Mouse (Mus musculus) kidney, embryonic 14.5 days (tissue): ENCODE measurements around the gene Mrps6. TPM values are rescaled to one million over a fixed set of nuclear protein-coding genes. Genes with fewer than 3 reads are reported as not detected.
A peak's percentile ranks its signal among the peaks of the same experiment; 100 is the strongest.
"Not testable (repeated sequence)": the region's sequence is repeated elsewhere in the genome, so short reads cannot be mapped to it uniquely, and the experiment has no call there.

Experiments used
- ATAC-seq: fragments of 200-750 bp; cut with Nextera tagmentation; 2 replicates; pipeline ENCODE4 v1.8.0; 2017; ENCODE audit warnings: moderate number of reproducible peaks, mild to moderate bottlenecking, moderate TSS enrichment, moderate library complexity; ENCODE audit not compliant: low FRiP score, low TSS enrichment
- H3K27ac ChIP-seq: fragments of 300-500 bp; sonication (generic); 2 replicates; pipeline ENCODE4 v1.5.1; 2014; ENCODE audit warnings: low read depth, mild to moderate bottlenecking, low read length, moderate library complexity, mixed read lengths
- H3K27me3 ChIP-seq: fragments of 300-500 bp; sonication (generic); 2 replicates; pipeline ENCODE4 v1.6.1; 2014; ENCODE audit warnings: mild to moderate bottlenecking, low read length; ENCODE audit not compliant: control insufficient read depth, insufficient read depth
- H3K36me3 ChIP-seq: fragments of 300-500 bp; sonication (generic); 2 replicates; pipeline ENCODE4 v1.6.1; 2014; ENCODE audit warnings: low read length, mixed read lengths; ENCODE audit not compliant: control insufficient read depth, insufficient read depth
- H3K4me1 ChIP-seq: fragments of 300-500 bp; sonication (generic); 2 replicates; pipeline ENCODE4 v1.6.1; 2014; ENCODE audit warnings: low read length, mixed read lengths; ENCODE audit not compliant: control insufficient read depth, insufficient read depth
- H3K4me2 ChIP-seq: fragments of 300-500 bp; sonication (generic); replicated peaks from 2 replicates; pipeline ENCODE4 v1.6.1; 2014; ENCODE audit warnings: low read depth, mild to moderate bottlenecking, low read length
- H3K4me3 ChIP-seq: fragments of 300-500 bp; sonication (generic); 2 replicates; pipeline ENCODE4 v1.5.1; 2014; ENCODE audit warnings: mild to moderate bottlenecking, low read length
- H3K9ac ChIP-seq: fragments of 300-500 bp; sonication (generic); 2 replicates; pipeline ENCODE4 v1.6.1; 2014; ENCODE audit warnings: low read depth, mild to moderate bottlenecking, low read length, moderate library complexity
- H3K9me3 ChIP-seq: fragments of 300-500 bp; sonication (generic); 2 replicates; pipeline ENCODE4 v1.6.1; 2016; ENCODE audit warnings: low read length; ENCODE audit not compliant: control insufficient read depth
- WGBS: fragments of 180-500 bp; shearing (Covaris S2); extraction: QIAGEN DNeasy Blood & Tissue Kit; methylation state at CpG from one replicate; pipeline ENCODE4 v1.1.7; 2014; 5-methylcytosine and 5-hydroxymethylcytosine counted together
- polyA plus RNA-seq: library from polyadenylated mRNA; unstranded; fragments of >200 nt; fragmentation: Nextera tagmentation; extraction: Ambion mirVana; gene quantifications from 2 replicates; pipeline ENCODE4 v1.2.1, GENCODE M21; 2014

The Mrps6 gene
- polyA plus RNA-seq, 1 experiment from 2014 or later, result 168 TPM

DNA sequence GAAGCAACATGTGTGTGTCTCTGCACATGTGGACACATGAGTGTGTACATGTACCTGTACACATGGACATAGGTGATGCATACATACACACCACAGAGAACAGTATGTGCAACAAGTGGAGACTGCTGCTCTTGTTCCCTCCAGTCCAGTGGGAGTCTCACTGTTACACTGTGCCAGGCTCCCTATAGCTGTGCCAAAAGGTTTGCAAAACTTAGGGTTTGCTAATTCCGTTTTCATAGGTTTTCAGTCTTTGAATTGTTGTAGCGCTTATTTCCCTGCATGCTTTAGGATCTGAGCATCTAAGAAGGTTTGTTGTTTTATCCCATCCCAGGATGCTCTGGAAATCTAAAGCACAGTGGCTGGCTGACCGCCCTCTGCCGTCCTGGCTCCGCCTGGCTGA, 33.8 kb downstream of the Mrps6 start:
- no peak overlapping the region for H3K9ac ChIP-seq
- no peaks in the 10 kb centered on the region for H3K27me3 ChIP-seq
- ATAC-seq, result no peak
- no peak overlapping the region for H3K4me2 ChIP-seq
- H3K36me3 ChIP-seq, result no peaks in the 10 kb centered on the region
- H3K4me3 ChIP-seq, result no peak overlapping the region
- no peaks in the 10 kb centered on the region for H3K9me3 ChIP-seq
- H3K27ac ChIP-seq, result no peak overlapping the region
- 65% methylated on average over 5 of the region's 5 CpGs for WGBS
- no peaks in the 10 kb centered on the region for H3K4me1 ChIP-seq

DNA sequence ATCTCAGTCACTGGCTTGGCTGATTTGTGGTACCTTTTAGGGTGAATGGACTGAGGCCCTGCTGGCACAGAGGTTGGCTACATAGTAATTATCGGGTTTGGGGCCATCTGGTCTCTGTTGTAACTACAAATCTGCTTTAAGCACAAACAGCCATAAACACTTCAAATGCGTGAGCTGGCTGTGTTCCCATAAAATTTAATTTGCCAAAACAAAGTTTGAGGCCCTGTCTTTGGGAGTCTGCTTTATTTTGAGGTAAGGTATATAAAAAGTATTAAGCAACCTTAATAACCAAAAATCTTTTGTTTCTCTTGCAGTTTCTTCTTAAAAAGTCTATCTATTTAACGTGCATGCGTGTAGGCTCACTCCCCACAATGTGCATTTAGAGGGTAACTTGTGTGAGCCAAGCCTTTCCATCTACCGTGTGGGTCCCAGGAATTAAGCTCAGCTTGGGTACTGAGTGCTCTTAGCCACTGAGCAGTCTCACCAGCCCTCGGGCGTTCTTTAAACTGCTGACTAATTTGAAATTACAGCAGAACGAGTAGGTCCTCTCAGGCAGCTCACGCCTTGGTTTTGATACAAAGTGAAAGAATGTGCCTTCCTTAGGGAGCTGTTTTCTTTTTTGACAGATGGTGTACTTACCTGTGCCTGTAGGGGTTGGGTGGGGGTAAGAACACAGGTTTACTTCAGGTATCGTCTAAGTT, 40.4 kb downstream of the Mrps6 start:
- Histone ChIP-seq H3K4me1 (no peaks in the 10 kb centered on the region), H3K4me2 (no peak overlapping the region), H3K9ac (no peak overlapping the region), H3K4me3 (no peak overlapping the region), H3K27me3 (no peaks in the 10 kb centered on the region), H3K36me3 (peaks cover 12% of the 10 kb centered on the region; the same call in 1 of the 2 replicates), H3K9me3 (no peaks in the 10 kb centered on the region), H3K27ac (no peak overlapping the region)
- WGBS, result 52% methylated on average over 10 of the region's 10 CpGs
- no peak for ATAC-seq

DNA sequence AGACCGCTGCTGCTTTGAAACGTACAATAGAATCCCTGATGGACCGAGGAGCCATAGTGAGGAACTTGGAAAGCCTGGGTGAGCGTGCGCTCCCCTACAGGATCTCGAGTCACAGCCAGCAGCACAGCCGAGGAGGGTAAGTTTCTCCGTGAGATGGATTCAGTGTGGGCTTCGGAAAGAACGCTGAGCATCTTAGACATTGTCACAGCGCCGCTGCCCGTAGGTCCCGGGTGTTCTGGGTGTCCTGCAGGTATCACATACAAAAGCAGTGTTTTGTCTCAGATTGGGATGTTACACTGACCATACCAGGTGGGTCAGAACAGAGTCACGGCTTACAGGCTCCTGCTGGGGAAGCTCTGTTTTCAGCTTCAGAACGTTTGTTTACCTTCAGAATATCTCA, 41.5 kb downstream of the Mrps6 start:
- ATAC-seq, result no peak
- Histone ChIP-seq H3K36me3 (peaks cover 12% of the 10 kb centered on the region; the same call in 1 of the 2 replicates), H3K4me1 (no peaks in the 10 kb centered on the region), H3K27ac (no peak overlapping the region), H3K4me2 (no peak overlapping the region), H3K9me3 (no peaks in the 10 kb centered on the region), H3K4me3 (no peak overlapping the region), H3K27me3 (no peaks in the 10 kb centered on the region), H3K9ac (no peak overlapping the region)
- WGBS, result 83% methylated on average over 16 of the region's 16 CpGs

DNA sequence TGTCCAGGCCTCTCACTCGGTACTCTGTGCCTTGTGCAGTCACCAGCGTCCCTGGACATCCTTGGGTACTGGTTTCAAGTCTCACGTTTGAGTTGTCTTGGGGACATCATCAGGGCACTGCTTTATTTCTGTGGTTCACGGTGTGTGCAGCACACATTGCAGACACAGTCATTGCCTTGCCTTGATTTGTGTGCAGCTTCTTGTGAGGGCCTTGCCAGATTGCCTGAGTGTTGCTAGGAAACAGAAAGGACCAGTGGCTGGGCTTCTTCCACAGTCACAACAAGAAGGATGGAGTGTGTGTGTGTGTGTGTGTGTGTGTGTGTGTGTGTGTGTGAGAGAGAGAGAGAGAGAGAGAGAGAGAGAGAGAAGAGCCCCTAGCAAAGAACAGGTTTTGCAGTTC, 42.0 kb downstream of the Mrps6 start:
- no peak overlapping the region for H3K9ac ChIP-seq
- no peak for ATAC-seq
- H3K9me3 ChIP-seq, result no peaks in the 10 kb centered on the region
- no peaks in the 10 kb centered on the region for H3K27me3 ChIP-seq
- H3K4me2 ChIP-seq, result no peak overlapping the region
- no peaks in the 10 kb centered on the region for H3K4me1 ChIP-seq
- no peak overlapping the region for H3K27ac ChIP-seq
- WGBS, result 69% methylated on average over 4 of the region's 4 CpGs
- H3K4me3 ChIP-seq, result no peak overlapping the region
- peaks cover 12% of the 10 kb centered on the region; the same call in 1 of the 2 replicates for H3K36me3 ChIP-seq

DNA sequence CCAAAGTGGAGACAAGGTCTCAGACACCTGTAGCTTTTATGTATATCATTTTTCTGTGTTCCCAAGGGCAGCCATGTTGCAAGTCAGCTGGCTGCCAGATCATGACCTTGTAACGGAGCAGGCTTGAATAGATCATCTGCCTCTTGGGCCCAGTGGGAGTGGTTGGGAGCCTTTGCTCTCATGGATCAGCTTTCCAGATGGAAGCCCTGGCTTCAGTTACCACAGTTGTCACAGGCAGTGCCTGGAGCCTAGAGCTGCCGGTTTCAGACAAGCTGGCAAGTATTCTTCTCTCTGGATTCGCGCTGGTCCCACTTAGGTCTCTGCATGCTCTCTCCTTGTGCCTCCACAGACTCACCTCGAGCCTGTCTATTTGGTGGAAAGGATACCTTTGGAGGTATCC, 44.0 kb downstream of the Mrps6 start:
- Histone ChIP-seq H3K4me1 (no peaks in the 10 kb centered on the region), H3K36me3 (peaks cover 12% of the 10 kb centered on the region; the same call in 1 of the 2 replicates), H3K9me3 (no peaks in the 10 kb centered on the region), H3K27ac (no peak overlapping the region), H3K4me3 (no peak overlapping the region), H3K27me3 (no peaks in the 10 kb centered on the region), H3K9ac (no peak overlapping the region), H3K4me2 (no peak overlapping the region)
- no peak for ATAC-seq
- WGBS, result 65% methylated on average over 5 of the region's 5 CpGs

DNA sequence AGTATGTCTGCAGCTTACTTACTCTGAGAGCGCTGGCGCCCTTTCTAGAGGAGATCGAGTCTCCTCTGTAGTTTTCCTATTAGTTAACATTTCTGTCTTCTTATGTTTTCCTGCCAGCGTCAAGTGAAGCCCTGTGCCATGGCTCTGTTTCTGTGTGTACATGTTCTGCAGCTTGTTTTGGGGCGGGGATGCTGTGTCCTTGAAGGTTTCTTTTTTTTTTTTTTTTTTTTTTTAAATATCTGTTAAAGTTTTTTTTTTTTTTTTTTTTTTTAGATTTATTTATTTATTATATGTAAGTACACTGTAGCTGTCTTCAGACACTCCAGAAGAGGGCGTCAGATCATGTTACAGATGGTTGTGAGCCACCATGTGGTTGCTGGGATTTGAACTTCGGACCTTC, 44.9 kb downstream of the Mrps6 start:
- H3K4me3 ChIP-seq, H3K9me3 ChIP-seq, H3K4me1 ChIP-seq, H3K27me3 ChIP-seq, H3K9ac ChIP-seq, H3K27ac ChIP-seq, H3K4me2 ChIP-seq, ATAC-seq: not testable (repeated sequence)
- H3K36me3 ChIP-seq, result peaks cover 12% of the 10 kb centered on the region; the same call in 1 of the 2 replicates
- 96% methylated on average over 6 of the region's 7 CpGs for WGBS

DNA sequence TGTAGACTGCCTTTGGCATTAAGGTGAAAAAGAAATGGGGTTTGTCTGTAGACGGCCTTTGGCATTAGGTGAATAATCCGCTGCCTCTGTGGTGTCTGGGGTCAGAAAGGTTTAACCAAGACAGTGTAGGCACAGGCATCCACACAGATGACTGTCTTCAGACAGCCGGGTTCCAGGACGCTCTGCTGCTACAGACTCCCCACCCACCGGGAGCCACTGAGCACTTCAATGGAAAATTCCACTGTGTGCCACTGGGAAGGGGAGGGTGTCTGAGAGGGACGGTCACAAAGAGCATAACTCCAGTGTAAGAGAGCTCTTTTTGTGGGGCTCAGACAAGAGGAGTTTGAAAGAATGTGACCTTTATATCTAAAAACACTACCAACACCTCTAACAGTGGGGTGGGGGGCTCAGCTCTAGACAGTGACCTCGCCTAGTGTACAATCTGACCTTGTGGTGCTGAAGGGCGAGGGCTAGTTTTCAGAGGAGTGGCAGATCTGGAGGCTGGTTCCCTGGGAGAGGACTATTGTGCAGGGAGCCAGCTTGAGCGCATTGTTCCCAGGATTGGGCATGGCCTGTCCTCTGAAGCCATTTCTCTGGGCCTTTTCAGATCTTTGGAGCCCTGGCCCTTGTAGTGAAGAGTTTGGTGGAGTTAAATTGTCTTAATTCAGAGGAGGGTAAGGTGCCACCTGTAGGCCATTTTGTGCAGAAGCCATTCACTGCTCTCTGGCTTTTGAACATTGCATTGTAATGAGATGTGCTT, 45.7 kb downstream of the Mrps6 start:
- Histone ChIP-seq H3K4me2 (no peak overlapping the region), H3K36me3 (peaks cover 12% of the 10 kb centered on the region; the same call in 1 of the 2 replicates), H3K9ac (no peak overlapping the region), H3K4me1 (no peaks in the 10 kb centered on the region), H3K9me3 (no peaks in the 10 kb centered on the region), H3K4me3 (no peak overlapping the region), H3K27me3 (no peaks in the 10 kb centered on the region), H3K27ac (no peak overlapping the region)
- 52% methylated on average over 9 of the region's 9 CpGs for WGBS
- ATAC-seq, result peak; percentile 47; the same call in 1 of the 2 replicates

DNA sequence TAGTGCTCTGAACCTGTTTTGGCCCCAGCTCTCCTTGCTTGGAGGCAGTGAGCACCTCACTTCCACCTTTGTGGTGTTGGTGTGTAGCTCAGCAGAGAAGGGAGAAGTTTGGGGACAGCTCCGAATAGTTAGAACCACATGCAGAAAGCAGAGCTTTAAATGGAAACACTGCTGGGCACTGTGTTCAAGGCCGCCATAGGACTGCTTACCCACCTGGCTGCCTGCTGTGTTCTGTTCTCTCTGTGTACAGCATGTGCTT, 46.2 kb downstream of the Mrps6 start:
- WGBS, result 98% methylated on average over 2 of the region's 2 CpGs
- no peak overlapping the region for H3K4me2 ChIP-seq
- H3K4me3 ChIP-seq, result no peak overlapping the region
- peaks cover 12% of the 10 kb centered on the region; the same call in 1 of the 2 replicates for H3K36me3 ChIP-seq
- H3K4me1 ChIP-seq, result no peaks in the 10 kb centered on the region
- no peak for ATAC-seq
- H3K9me3 ChIP-seq, result no peaks in the 10 kb centered on the region
- H3K9ac ChIP-seq, result no peak overlapping the region
- H3K27me3 ChIP-seq, result no peaks in the 10 kb centered on the region
- no peak overlapping the region for H3K27ac ChIP-seq

DNA sequence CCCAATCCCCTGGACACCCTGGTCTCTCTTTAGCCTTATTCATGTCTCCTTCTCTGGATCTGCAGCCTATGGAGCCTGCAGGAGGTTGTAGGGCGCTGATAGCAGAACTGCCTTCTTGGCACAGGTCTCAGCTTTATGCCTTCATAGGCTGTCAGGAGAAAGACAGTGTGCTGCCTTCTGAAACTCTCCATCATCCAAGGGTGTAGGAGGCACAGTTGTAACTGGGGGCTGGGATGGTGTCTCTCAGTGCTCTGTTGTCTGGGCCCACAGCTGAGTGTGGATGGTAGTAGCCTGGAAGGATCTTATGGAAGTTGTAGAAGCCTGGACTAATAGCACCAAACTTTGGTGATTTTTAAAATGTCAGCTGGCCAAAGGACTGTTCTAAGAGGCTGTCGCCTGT, 46.9 kb downstream of the Mrps6 start:
- no peaks in the 10 kb centered on the region for H3K4me1 ChIP-seq
- H3K4me2 ChIP-seq, result no peak overlapping the region
- 0 out of 2 replicates have a peak, but pooled peaks cover 12% of the 10 kb centered on the region for H3K36me3 ChIP-seq
- no peak for ATAC-seq
- no peaks in the 10 kb centered on the region for H3K27me3 ChIP-seq
- no peaks in the 10 kb centered on the region for H3K9me3 ChIP-seq
- no peak overlapping the region for H3K27ac ChIP-seq
- no peak overlapping the region for H3K4me3 ChIP-seq
- 93% methylated on average over 2 of the region's 2 CpGs for WGBS
- no peak overlapping the region for H3K9ac ChIP-seq
